Mouse (Mus musculus): ENCODE results near the gene Oard1. TPM values are rescaled to one million over a fixed set of nuclear protein-coding genes. Genes with fewer than 3 reads are reported as not detected.

Oard1 gene
- polyA plus RNA-seq, 1 experiment from 2014 or later: 45.1 TPM

DNA sequence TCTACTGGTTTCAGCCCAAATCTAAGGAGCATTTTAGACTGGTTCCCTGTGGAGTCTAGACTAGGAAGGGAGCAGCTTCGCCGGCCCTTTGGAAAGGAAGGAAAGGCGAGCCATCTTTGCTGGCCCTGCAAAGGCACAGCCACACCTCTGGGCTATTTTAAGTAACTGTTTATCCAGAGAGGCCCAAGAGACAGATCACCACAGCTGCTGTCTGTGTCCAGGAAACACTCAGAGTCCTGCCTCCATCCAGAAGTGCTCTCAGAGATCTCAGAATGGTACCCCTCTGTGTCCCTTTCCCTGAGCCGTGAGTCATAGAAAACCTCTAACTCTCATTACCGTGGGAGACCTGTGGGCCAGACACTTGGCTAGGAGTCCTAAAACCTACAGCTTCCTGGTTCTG is 20.6 kb downstream of the Oard1 start:
- no peaks in the 10 kb centered on the region for H3K27me3 ChIP-seq
- no peak overlapping the region for H3K27ac ChIP-seq
- ATAC-seq (ENCODE audit: low FRiP score): no peak
- H3K4me1 ChIP-seq (replicated peaks): peaks cover 31% of the 10 kb centered on the region
- H3K9ac ChIP-seq: no peak overlapping the region
- 71% methylated on average over 5 of the region's 5 CpGs for WGBS
- no peak overlapping the region for H3K4me2 ChIP-seq
- H3K9me3 ChIP-seq: no peaks in the 10 kb centered on the region
- H3K4me3 ChIP-seq: no peak overlapping the region
- no peaks in the 10 kb centered on the region for H3K36me3 ChIP-seq

DNA sequence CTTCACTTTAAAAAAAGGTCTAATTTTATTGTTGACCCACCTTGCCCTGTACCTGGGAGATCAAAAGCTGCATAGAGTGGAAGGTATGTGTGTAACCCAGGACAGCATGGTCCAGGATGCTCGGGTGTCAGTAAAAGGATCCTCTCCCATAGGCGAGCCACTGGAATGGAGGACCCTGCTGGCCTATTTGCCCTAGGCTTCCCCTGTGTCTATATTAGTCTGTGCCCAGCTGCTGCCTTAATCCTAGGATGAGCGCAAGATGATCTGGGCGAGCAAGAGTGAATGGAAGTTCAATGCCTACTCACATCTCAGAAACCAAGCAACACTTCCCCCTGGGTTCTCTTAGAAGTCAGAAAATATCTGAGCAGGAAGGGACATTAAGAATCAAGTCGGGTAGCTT is 21.2 kb downstream of the Oard1 start:
- ATAC-seq (ENCODE audit: low FRiP score): no peak
- H3K36me3 ChIP-seq: no peaks in the 10 kb centered on the region
- no peaks in the 10 kb centered on the region for H3K27me3 ChIP-seq
- H3K27ac ChIP-seq: no peak overlapping the region
- H3K9me3 ChIP-seq: no peaks in the 10 kb centered on the region
- H3K4me1 ChIP-seq (replicated peaks): peaks cover 27% of the 10 kb centered on the region
- no peak overlapping the region for H3K9ac ChIP-seq
- no peak overlapping the region for H3K4me3 ChIP-seq
- no peak overlapping the region for H3K4me2 ChIP-seq
- 81% methylated on average over 5 of the region's 5 CpGs for WGBS

DNA sequence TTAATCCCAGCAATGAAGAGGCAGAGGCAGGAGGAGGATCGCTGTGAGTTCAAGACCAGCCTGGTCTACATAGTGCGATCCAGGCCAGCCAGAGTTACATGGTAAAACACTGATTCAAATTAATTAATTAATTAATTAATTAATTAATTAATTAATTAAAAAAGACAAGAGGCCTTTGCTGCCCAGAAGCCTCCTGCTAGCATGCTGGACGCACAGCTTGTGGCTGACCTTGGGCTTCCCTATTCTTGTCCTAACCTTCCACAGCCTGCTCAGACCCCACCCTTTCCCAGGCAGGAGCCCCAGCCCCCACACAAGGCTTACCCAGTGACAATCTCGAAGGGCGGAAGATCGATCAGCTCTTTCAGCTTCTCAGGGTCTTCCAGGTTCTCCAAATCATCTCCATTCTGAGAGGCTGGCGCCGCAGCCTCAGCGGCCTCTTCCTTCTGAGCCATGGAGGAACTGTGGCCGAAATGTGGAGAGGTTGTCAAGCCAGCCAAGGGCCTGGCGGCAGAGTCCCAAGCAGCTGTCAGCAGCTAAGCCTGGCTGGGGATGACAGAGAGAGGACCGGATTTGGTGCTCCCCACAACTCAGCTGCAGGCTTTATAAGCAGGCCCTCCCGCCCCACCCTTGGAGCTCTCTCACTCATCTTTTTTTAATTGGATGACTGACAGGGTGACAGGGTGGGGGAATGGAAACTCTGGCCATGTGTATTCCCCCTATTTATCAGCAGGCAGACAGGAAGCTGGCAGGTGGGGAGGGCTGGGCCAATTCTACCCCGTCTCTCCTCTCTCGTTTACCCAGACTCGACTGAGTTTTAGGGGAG is 22.6 kb downstream of the Oard1 start, which contains the start of gene Apobec2:
Apobec2 (minus strand) TSS at position 773 of the 823 bp plus-strand sequence.
- peaks cover 27% of the 10 kb centered on the region for H3K4me1 ChIP-seq (replicated peaks)
- no peaks in the 10 kb centered on the region for H3K9me3 ChIP-seq
- no peak within 1 kb of the TSS for H3K4me2 ChIP-seq
- no peak within 1 kb of the TSS for H3K4me3 ChIP-seq
- H3K36me3 ChIP-seq: no peaks in the 10 kb centered on the region
- WGBS: 74% methylated on average over 16 of the region's 16 CpGs
- H3K27me3 ChIP-seq: no peaks in the 10 kb centered on the region
- no peak within 1 kb of the TSS for H3K9ac ChIP-seq
- H3K27ac ChIP-seq: no peak within 1 kb of the TSS; the same call in 1 of the 2 replicates
- ATAC-seq (ENCODE audit: low FRiP score): peak; percentile 53

GRCm38 (mm10) chr17:48433006-48433655 is 23.3 kb downstream of the Oard1 start:
- H3K4me3 ChIP-seq: no peak overlapping the region
- no peak overlapping the region for H3K9ac ChIP-seq
- 81% methylated on average over 20 of the region's 20 CpGs for WGBS
- H3K9me3 ChIP-seq: no peaks in the 10 kb centered on the region
- no peak overlapping the region for H3K4me2 ChIP-seq
- no peak for ATAC-seq (ENCODE audit: low FRiP score)
- H3K36me3 ChIP-seq: no peaks in the 10 kb centered on the region
- no peak overlapping the region; the same call in 1 of the 2 replicates for H3K27ac ChIP-seq
- peaks cover 32% of the 10 kb centered on the region for H3K4me1 ChIP-seq (replicated peaks)
- H3K27me3 ChIP-seq: no peaks in the 10 kb centered on the region

DNA sequence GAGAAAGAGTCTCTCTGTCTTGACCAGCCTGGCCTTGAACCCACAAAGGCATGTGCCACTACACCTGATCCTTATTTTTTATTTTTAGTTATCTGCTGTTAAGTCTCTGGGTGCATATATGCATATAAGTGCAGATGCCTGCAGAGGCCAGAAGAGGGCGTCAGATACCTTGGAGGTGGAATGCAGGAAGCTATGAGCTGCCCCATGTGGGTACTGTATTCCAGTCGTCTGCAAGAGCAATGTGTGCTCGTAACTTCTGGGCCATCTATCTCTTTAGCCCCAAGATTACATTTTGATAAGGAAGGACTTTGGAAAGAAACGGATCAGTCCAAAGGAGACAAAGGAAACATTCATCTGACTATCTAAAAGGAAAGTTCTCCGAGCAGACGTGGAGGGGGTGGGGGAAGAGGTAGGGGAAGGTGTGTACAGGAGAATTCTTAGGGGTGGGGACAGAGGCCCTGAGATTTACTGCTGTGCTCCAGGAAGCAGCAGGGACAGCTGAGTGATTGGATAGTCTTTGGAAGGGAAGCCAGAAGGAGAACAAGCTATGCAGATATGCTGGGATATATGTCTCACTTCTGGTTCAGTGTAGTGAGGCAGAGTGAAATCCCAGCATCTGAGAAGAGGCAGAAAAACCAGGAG is 24.0 kb downstream of the Oard1 start:
- Histone ChIP-seq H3K9ac (no peak overlapping the region), H3K36me3 (no peaks in the 10 kb centered on the region), H3K4me1 (replicated peaks) (peaks cover 32% of the 10 kb centered on the region), H3K9me3 (no peaks in the 10 kb centered on the region), H3K4me2 (no peak overlapping the region), H3K4me3 (no peak overlapping the region), H3K27me3 (no peaks in the 10 kb centered on the region), H3K27ac (no peak overlapping the region)
- ATAC-seq (ENCODE audit: low FRiP score): no peak
- 71% methylated on average over 6 of the region's 6 CpGs for WGBS

DNA sequence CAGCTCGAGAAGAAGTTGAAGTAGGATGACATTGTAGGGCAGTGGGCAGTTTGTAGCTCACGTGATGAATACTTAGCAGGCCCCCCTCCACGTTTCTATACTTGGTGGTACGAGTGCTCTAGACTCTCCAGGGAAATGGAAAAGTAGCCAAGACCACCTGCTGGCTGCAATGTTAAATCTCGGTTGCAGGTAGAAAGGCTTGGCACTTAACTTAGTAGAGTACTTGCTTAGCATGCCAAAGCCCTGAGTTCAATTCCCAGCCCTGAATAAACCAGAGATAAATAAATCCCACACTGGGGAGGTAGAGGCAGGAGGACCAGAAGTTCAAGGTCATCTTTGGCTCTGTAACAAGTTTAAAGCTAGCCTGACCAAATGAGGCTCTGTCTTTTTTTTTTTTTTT is 24.7 kb downstream of the Oard1 start:
- H3K9me3 ChIP-seq: no peaks in the 10 kb centered on the region
- H3K27me3 ChIP-seq: no peaks in the 10 kb centered on the region
- no peak overlapping the region for H3K4me2 ChIP-seq
- WGBS: 84% methylated on average over 5 of the region's 5 CpGs
- no peak overlapping the region for H3K27ac ChIP-seq
- no peak overlapping the region for H3K4me3 ChIP-seq
- H3K4me1 ChIP-seq (replicated peaks): peaks cover 32% of the 10 kb centered on the region
- no peak overlapping the region for H3K9ac ChIP-seq
- no peaks in the 10 kb centered on the region for H3K36me3 ChIP-seq
- ATAC-seq (ENCODE audit: low FRiP score): no peak

GRCm38 (mm10) chr17:48436487-48436886 is 26.7 kb downstream of the Oard1 start:
- no peak overlapping the region for H3K4me3 ChIP-seq
- no peaks in the 10 kb centered on the region for H3K9me3 ChIP-seq
- H3K4me1 ChIP-seq (replicated peaks): peaks cover 32% of the 10 kb centered on the region
- H3K4me2 ChIP-seq: no peak overlapping the region
- no peak overlapping the region for H3K9ac ChIP-seq
- H3K27ac ChIP-seq: 0 out of 2 replicates have a peak overlapping the region, but pooled peaks have one; percentile 44
- H3K27me3 ChIP-seq: no peaks in the 10 kb centered on the region
- H3K36me3 ChIP-seq: no peaks in the 10 kb centered on the region
- no peak for ATAC-seq (ENCODE audit: low FRiP score)
- 82% methylated on average over 1 of the region's 1 CpGs for WGBS

DNA sequence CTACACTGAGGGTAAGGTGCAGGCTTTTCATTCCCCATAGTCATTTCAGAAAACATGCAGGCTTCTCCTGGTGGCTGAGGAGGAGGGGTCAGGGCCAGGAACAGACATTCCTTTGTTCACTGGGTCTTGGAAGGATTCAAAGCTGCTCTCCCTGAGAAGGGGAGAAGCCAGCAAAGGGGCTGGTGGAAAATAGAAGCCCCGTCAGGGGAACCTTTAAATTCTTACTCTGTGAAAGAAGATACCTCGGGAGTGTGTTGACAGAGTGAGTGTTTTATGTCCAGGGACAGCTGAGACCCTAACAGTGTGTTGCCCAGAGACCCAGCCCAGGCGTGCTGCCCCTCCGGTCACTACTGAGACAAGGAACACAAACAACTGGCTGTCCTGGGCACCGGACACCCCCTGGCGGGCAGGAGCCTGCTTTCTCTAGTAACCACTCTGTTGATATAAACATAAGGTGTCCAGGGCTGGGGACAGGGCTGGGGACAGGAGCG is 27.7 kb downstream of the Oard1 start:
- peaks cover 30% of the 10 kb centered on the region for H3K4me1 ChIP-seq (replicated peaks)
- H3K27ac ChIP-seq: peak overlapping the region; percentile 60
- no peaks in the 10 kb centered on the region for H3K27me3 ChIP-seq
- 44% methylated on average over 7 of the region's 7 CpGs for WGBS
- no peaks in the 10 kb centered on the region for H3K36me3 ChIP-seq
- H3K4me3 ChIP-seq: no peak overlapping the region
- no peak overlapping the region for H3K9ac ChIP-seq
- 0 out of 2 replicates have a peak, but pooled peaks have one; percentile 36 for ATAC-seq (ENCODE audit: low FRiP score)
- no peak overlapping the region for H3K4me2 ChIP-seq
- H3K9me3 ChIP-seq: no peaks in the 10 kb centered on the region

GRCm38 (mm10) chr17:48442745-48443457 is 33.1 kb downstream of the Oard1 start:
- H3K9ac ChIP-seq: no peak overlapping the region
- no peak overlapping the region for H3K4me2 ChIP-seq
- no peak overlapping the region for H3K27ac ChIP-seq
- no peaks in the 10 kb centered on the region for H3K27me3 ChIP-seq
- H3K4me3 ChIP-seq: no peak overlapping the region
- ATAC-seq (ENCODE audit: low FRiP score): 0 out of 2 replicates have a peak, but pooled peaks have one; percentile 17
- WGBS: 62% methylated on average over 7 of the region's 7 CpGs
- no peaks in the 10 kb centered on the region for H3K36me3 ChIP-seq
- no peaks in the 10 kb centered on the region for H3K9me3 ChIP-seq
- H3K4me1 ChIP-seq (replicated peaks): peaks cover 3% of the 10 kb centered on the region

GRCm38 (mm10) chr17:48443542-48444145 is 33.8 kb downstream of the Oard1 start:
- Histone ChIP-seq H3K27me3 (no peaks in the 10 kb centered on the region), H3K4me3 (no peak overlapping the region), H3K4me1 (replicated peaks) (no peaks in the 10 kb centered on the region), H3K36me3 (no peaks in the 10 kb centered on the region), H3K4me2 (no peak overlapping the region), H3K9me3 (no peaks in the 10 kb centered on the region), H3K9ac (no peak overlapping the region), H3K27ac (no peak overlapping the region)
- no peak for ATAC-seq (ENCODE audit: low FRiP score)
- 46% methylated on average over 16 of the region's 16 CpGs for WGBS

DNA sequence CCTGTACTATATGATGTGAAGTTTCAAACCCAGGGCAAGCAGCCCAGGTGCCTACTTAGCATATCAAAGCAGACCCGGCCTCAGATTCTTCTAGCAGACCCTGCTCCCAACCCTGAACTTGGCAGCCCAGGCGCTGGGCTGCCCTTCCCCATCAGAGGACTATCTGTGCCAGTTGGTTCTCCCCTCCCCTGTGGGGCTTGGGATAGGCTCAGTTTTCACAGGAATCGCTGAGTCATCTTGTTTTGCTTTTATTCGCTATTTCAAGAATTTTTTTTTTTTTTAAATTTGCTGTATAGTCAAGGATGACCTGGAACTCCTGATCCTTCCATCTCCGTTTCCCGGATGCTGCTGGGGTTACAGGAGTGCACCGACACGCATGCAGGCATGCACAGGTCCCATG is 37.9 kb downstream of the Oard1 start:
- WGBS: 76% methylated on average over 8 of the region's 8 CpGs
- no peak overlapping the region for H3K4me3 ChIP-seq
- H3K27me3 ChIP-seq: peaks cover 3% of the 10 kb centered on the region; the same call in 1 of the 2 replicates
- H3K9ac ChIP-seq: no peak overlapping the region
- no peaks in the 10 kb centered on the region for H3K9me3 ChIP-seq
- H3K36me3 ChIP-seq: no peaks in the 10 kb centered on the region
- peaks cover 11% of the 10 kb centered on the region for H3K4me1 ChIP-seq (replicated peaks)
- no peak overlapping the region for H3K4me2 ChIP-seq
- no peak overlapping the region for H3K27ac ChIP-seq
- no peak for ATAC-seq (ENCODE audit: low FRiP score)
